Mouse (Mus musculus): Measurements from ENCODE around the gene Mettl16.
A peak's percentile ranks its signal among the peaks of the same experiment; 100 is the strongest.

DNA sequence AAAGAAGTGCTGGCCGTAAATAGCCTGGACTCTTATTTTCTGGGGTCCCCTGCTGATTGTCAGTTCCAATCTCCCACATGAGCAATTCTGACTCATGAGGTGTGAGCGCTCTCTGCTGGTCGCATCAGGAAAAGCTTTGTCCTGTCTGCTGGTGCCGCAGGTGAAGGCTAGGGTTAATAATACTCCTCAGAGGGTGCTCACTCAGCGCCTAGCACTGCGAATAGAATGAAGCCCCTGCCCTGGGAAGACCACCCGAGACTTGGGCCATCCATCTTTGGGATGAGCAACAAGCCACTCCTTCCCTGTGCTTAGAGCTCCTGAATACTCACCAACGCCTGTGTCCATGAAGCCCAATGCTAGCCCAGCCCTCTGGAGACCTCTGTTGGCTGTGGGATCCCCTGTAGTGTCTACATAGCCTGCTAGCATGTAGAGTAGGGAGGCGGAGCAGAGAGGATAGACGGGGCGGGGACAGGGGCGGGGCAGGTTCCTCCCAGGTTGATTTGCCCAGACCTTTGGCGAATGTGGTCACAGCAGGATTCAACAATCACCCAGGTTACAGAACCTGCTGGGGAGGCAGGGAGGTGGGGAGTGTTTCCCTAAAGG, 77.4 kb downstream of the Mettl16 start:
- TF ChIP-seq CTCF (IDR thresholded peaks at IDR 0.05; ENCODE audit: low read depth) (peak; percentile 87), EP300 (IDR thresholded peaks at IDR 0.05; ENCODE audit: low read depth) (no peak)
